Mouse (Mus musculus): ENCODE measurements around the gene Stambp.

Gene Stambp

GRCm38 (mm10) chr6:83568901-83569862 lies 3.3 kb downstream of the Stambp start:
- DNase-seq (ENCODE audit: low spot score in 2 of 2): no peak

GRCm38 (mm10) chr6:83555972-83556371 lies 16.6 kb downstream of the Stambp start:
- DNase-seq (ENCODE audit: low spot score in 2 of 2): no peak

- no peak for DNase-seq (ENCODE audit: low spot score in 2 of 2)
These were observed 24.2 kb downstream of the Stambp start for GRCm38 (mm10) chr6:83548346-83548745.

- DNase-seq (ENCODE audit: low spot score in 2 of 2): peak; percentile 19 to 37
These were observed 26.8 kb downstream of the Stambp start for GRCm38 (mm10) chr6:83545778-83546177.

- DNase-seq (ENCODE audit: low spot score in 2 of 2): peak in 1 of 2 experiments; percentile 53
These were observed 30.6 kb downstream of the Stambp start for GRCm38 (mm10) chr6:83541756-83542456.

- DNase-seq (ENCODE audit: low spot score in 2 of 2): peak in 1 of 2 experiments; percentile 28
These were observed 32.5 kb downstream of the Stambp start for GRCm38 (mm10) chr6:83540017-83540416.

DNA sequence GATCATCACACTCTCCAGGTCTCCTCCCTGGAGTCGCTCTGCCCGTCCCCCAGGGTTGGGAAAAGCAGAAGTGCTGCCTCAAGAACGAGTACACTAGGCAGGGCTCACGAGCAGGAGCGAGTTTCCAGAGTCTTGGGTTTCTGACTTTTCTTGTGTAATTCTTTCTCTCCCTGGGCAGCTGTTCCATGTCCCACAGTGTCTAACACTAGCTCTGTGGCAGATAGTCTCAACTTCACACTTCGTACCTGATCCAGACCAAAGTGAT lies 35.8 kb downstream of the Stambp start:
- DNase-seq (ENCODE audit: low spot score in 2 of 2): no peak

DNA sequence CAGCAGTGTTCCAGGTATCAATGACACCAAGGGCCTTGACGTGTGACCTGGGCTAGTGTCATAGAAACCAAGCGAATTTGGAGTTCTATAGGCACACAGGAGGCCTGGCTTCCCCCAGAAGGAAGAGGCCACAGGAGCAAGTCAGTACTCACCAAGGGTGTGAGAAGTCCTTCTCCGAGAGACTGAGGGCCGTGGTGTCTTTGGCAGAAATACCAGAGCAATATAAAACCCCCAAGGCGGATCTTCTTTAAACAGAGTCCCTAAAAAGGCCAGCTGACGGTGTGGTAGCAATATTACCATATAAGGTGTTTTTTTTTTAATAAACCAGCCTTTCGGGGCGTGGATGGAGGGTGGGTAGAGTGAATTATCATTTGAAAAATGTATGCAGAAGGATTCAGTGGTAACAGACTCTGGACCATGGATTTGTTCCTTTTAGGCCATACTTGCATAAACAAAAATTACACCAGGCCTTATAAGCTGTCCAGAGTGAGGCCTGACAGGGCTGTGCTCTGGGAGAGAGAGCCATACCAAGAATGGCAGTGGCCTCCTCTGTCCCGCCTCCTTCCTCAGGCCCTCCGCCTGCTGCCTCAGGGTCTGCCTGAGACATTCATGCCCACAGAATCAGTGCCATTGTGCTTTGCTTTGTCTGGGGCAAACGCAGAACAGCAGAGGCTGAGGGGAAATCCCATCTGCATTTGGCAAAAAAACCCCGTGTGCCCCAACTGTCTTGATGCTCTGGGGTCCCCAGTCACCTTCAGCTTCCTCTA lies 36.3 kb downstream of the Stambp start, which contains the start of gene Actg2:
TSS of gene Actg2 (minus strand) at position 238 of the 767 bp plus-strand sequence.
- no peak for DNase-seq (ENCODE audit: low spot score in 2 of 2)

DNA sequence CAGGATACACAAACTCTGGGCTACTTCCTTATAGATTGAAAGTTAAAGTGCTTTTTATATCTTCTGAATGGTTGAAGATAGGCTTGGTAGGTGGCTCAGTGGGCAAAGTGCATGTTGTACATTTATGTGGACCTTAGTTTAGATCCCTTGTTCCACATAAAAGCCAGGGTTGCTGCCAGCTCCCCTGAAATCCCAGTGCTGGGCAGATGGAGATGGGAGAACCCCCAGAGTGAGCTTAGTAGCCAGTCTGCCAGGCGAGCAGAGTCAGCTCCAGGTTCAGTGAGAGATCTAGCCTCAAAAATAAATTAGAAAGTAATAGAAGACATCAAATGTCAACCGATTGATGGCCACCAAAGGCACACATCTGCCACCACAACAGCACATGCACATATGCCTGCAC lies 39.9 kb downstream of the Stambp start:
- DNase-seq (ENCODE audit: low spot score in 2 of 2): no peak

DNA sequence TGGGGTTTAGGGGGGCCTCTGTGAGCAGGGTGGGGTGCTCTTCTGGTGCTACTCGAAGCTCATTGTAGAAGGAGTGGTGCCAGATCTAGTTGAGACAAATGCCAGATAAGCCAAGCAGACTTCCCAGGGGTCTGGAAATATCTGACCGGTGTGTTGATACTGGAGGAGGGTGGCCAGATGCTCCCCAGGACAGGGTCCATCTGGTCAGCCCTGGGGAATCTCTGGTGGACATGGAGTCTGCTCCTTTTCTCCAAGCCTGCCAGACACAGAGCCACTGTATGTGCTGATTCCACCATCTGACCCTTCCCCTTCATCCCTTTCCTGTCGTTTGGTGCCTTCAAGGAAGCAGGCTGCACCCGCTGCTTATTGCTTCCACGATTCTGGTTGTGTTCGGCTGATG lies 49.3 kb downstream of the Stambp start:
- no peak for DNase-seq (ENCODE audit: low spot score in 2 of 2)

DNA sequence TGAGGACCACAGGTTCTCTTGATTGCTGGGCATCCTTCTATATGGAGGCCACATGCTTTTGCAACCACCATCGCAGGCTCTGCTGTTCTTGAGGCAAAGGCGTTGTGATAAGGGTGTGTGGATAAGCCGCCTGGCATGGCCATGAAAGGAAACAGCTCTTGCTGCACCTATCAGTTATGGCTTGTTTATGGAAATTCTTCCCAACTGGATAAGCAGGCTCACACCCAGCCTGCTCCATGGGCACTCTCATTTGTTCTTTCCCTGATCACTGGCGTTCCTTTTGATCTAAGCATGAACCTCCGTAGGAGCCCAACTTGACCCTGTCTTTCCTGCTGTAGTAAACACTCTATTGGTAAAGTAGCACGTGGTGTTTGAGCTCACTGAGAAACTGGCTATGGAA lies 50.7 kb downstream of the Stambp start:
- no peak for DNase-seq (ENCODE audit: low spot score in 2 of 2)

DNA sequence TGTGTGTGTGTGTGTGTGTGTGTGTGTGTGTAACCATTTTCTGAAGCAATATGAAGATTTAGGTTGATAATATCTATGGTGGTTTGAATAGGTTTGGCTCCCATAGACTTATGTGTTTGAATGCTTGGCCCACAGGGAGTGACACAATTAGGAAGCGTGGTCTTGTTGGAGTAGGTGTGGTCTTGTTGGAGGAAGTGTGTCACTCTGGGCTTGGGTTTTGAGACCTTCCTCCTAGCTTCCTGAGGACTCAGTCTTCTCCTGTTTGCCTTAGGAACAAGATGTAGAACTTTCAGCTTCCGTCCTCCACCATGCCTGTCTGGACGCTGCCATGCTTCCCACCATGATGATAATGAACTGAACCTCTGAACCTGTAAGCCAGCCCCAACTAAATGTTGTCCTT lies 53.9 kb downstream of the Stambp start:
- no peak for DNase-seq (ENCODE audit: low spot score in 2 of 2)

GRCm38 (mm10) chr6:83515172-83515571 lies 57.4 kb downstream of the Stambp start:
- no peak for DNase-seq (ENCODE audit: low spot score in 2 of 2)

DNA sequence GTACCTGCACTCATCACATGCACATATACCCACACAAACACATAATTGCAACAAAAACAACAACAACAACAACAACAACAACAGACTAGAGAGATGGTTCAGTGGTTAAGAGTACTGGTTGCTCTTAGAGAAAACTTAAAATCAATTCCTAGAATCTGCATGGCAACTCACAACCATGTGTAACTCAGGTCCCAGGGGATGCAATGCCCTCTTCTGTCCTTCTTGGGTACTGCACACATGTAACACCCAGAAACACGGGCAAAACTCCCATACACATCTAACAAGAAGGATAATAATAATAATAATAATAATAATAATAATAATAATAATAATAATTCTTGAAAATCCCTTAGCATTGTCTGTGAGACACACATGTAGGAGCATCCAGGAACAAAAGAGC lies 60.0 kb downstream of the Stambp start:
- peak in 1 of 2 experiments; percentile 81 for DNase-seq (ENCODE audit: low spot score in 2 of 2)

GRCm38 (mm10) chr6:83510210-83510609 lies 62.3 kb downstream of the Stambp start:
- DNase-seq (ENCODE audit: low spot score in 2 of 2): no peak

- DNase-seq (ENCODE audit: low spot score in 2 of 2): peak in 1 of 2 experiments; percentile 73
These were observed 63.1 kb downstream of the Stambp start for GRCm38 (mm10) chr6:83509442-83509841.

DNA sequence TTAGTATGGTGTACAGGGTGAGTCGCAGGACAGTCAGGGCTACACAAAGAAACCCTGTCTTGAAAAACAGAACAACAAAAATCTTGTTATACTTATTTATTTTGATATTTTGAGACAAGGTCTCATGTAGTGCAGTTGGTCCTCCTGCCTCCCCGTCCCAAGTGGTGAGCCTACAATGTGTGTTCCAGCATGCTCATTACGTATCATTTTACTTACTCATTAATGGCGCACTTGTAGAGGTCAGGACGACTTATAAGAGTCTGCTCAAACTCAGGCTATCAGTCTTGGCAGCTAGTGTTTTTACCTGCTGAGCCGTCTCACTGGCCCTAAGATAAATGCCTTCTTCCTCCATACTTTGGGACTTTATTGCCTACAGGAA lies 65.4 kb downstream of the Stambp start:
- DNase-seq (ENCODE audit: low spot score in 2 of 2): no peak

GRCm38 (mm10) chr6:83506258-83507167 lies 66.0 kb downstream of the Stambp start, which contains the start of gene Dguok:
TSS of gene Dguok (minus strand) at chr6:83506969.
- DNase-seq (ENCODE audit: low spot score in 2 of 2): peak; percentile 98

GRCm38 (mm10) chr6:83505554-83505953 lies 67.0 kb downstream of the Stambp start:
- no peak for DNase-seq (ENCODE audit: low spot score in 2 of 2)

- no peak for DNase-seq (ENCODE audit: low spot score in 2 of 2)
These were observed 69.2 kb downstream of the Stambp start for GRCm38 (mm10) chr6:83503361-83503760.

DNA sequence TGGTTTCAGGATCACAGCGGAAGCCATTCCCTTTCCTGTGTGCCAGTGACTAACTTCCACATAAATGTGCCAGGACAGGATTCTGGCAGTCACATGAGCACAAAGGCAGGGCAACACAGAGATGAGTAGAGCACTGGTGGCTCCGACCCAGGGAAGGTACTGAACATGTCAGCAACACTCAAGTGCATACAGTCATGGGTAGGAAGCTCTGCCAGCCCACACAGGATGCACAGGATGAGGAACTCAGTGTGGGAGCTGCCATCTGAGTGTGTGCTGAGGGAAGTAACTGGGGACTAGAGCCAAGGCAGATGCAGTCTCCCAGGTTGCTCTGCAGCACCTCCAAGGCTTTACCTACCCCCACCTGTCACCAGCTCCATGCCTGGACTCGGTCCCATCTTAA lies 69.9 kb downstream of the Stambp start:
- peak in 1 of 2 experiments; percentile 64 for DNase-seq (ENCODE audit: low spot score in 2 of 2)

All from left cerebral cortex, adult 9 months (tissue).